Mouse (Mus musculus) C2C12 (cell line): ENCODE results near the gene Olfr896-ps1. TPM values are rescaled to one million over a fixed set of nuclear protein-coding genes. Genes with fewer than 3 reads are reported as not detected.

Experiments used
- H3K27me3 ChIP-seq: one replicate; pipeline ENCODE4 v1.6.1; 2011; ENCODE audit not compliant: control insufficient read depth, insufficient read depth, insufficient read length
- H3K36me3 ChIP-seq: one replicate; pipeline ENCODE4 v1.6.1; 2011; ENCODE audit not compliant: control insufficient read depth, insufficient read depth
- H3K4me3 ChIP-seq: one replicate; pipeline ENCODE4 v1.5.1; 2011; ENCODE audit warnings: mild to moderate bottlenecking, control low read depth; ENCODE audit not compliant: poor library complexity, insufficient read depth, severe bottlenecking
- H3K79me2 ChIP-seq: one replicate; pipeline ENCODE4 v1.6.1; 2011; ENCODE audit not compliant: control insufficient read depth, insufficient read depth
- H3K79me3 ChIP-seq: one replicate; pipeline ENCODE4 v1.6.1; 2011; ENCODE audit warnings: low read depth, control low read depth
- H3ac ChIP-seq: one replicate; pipeline ENCODE3; 2011; ENCODE audit warnings: low read depth; ENCODE audit not compliant: control insufficient read depth, insufficient read length
- CEBPB ChIP-seq: IDR thresholded peaks from one replicate; pipeline ENCODE4 v1.6.1; 2011; ENCODE audit warnings: low read depth, mild to moderate bottlenecking, control low read depth, moderate library complexity
- CTCF ChIP-seq: IDR thresholded peaks from one replicate; pipeline ENCODE4 v1.5.1; 2011; ENCODE audit not compliant: control insufficient read depth, insufficient read depth, insufficient read length
- FOSL1 ChIP-seq: IDR thresholded peaks from one replicate; pipeline ENCODE4 v1.8.0; 2011; ENCODE audit warnings: mild to moderate bottlenecking, low read length; ENCODE audit not compliant: poor library complexity, insufficient read depth, severe bottlenecking
- MAX ChIP-seq: IDR thresholded peaks from one replicate; pipeline ENCODE4 v1.6.1; 2011; ENCODE audit warnings: mild to moderate bottlenecking, control low read depth
- MYOD1 ChIP-seq: IDR thresholded peaks from one replicate; pipeline ENCODE4 v1.6.1; 2011; ENCODE audit warnings: low read depth; ENCODE audit not compliant: control insufficient read depth, insufficient read length
- MYOG ChIP-seq: IDR thresholded peaks from one replicate; pipeline ENCODE4 v1.6.1; 2011; ENCODE audit not compliant: control insufficient read depth, insufficient read length; ENCODE audit errors: extremely low read depth
- USF1 ChIP-seq: IDR thresholded peaks from one replicate; pipeline ENCODE4 v1.6.1; 2011; ENCODE audit warnings: low read depth, mild to moderate bottlenecking, control low read depth, moderate library complexity
- long read RNA-seq, 2 experiments: library from polyadenylated mRNA; unstranded; transcript quantifications; one replicate each; pipeline ENCODE4 v2.0.0; 2019 to 2020
- polyA plus RNA-seq: library from polyadenylated mRNA; unstranded; fragments of >200 nt; fragmentation: generic; extraction: Trizol; gene quantifications from one replicate; pipeline ENCODE4 v1.2.1, GENCODE M21; 2012; ENCODE audit warnings: missing spikeins

Olfr896-ps1 gene
- not detected for polyA plus RNA-seq
- long read RNA-seq, experiment 1, result 0 reads
- long read RNA-seq, experiment 2, result 0 reads

GRCm38 (mm10) chr9:38290807-38291206, at the start of gene Olfr896-ps1:
Gene Olfr896-ps1 (plus strand): TSS chr9:38291107.
- Histone ChIP-seq H3K36me3 (no peaks in the 10 kb centered on the region), H3ac (no peak within 1 kb of the TSS), H3K79me3 (no peaks in the 10 kb centered on the region), H3K27me3 (no peaks in the 10 kb centered on the region), H3K4me3 (no peak within 1 kb of the TSS), H3K79me2 (no peaks in the 10 kb centered on the region)
- TF ChIP-seq MYOG (no peak), USF1 (no peak), MYOD1 (no peak), CTCF (no peak), MAX (no peak), CEBPB (no peak), FOSL1 (no peak)

- Histone ChIP-seq H3K27me3 (no peaks in the 10 kb centered on the region), H3K4me3 (no peak within 1 kb of the TSS), H3K79me2 (no peaks in the 10 kb centered on the region), H3ac (no peak within 1 kb of the TSS), H3K79me3 (no peaks in the 10 kb centered on the region), H3K36me3 (no peaks in the 10 kb centered on the region)
- TF ChIP-seq MAX (no peak), USF1 (no peak), MYOG (no peak), CEBPB (no peak), CTCF (no peak), MYOD1 (no peak), FOSL1 (no peak)
Observed at GRCm38 (mm10) chr9:38252474-38252873, 38.4 kb upstream of the Olfr896-ps1 start, which contains the start of gene Olfr143. Gene Olfr143 (plus strand): TSS chr9:38252774.

GRCm38 (mm10) chr9:38267551-38267950, 23.4 kb upstream of the Olfr896-ps1 start, which contains the start of gene Olfr895:
Gene Olfr895 (plus strand): TSS chr9:38267851.
- no peaks in the 10 kb centered on the region for H3K79me2 ChIP-seq
- no peaks in the 10 kb centered on the region for H3K36me3 ChIP-seq
- H3K79me3 ChIP-seq, result no peaks in the 10 kb centered on the region
- H3K4me3 ChIP-seq, result no peak within 1 kb of the TSS
- H3K27me3 ChIP-seq, result no peaks in the 10 kb centered on the region
- no peak within 1 kb of the TSS for H3ac ChIP-seq
- no peak for TF ChIP-seq FOSL1
- no peak for TF ChIP-seq MYOG
- TF ChIP-seq CEBPB, result no peak
- TF ChIP-seq USF1, result no peak
- no peak for TF ChIP-seq CTCF
- TF ChIP-seq MAX, result no peak
- TF ChIP-seq MYOD1, result no peak

- no peaks in the 10 kb centered on the region for H3K36me3 ChIP-seq
- TF ChIP-seq CEBPB (no peak), FOSL1 (no peak), MYOD1 (no peak), MAX (no peak), CTCF (no peak), MYOG (no peak)
Observed at GRCm38 (mm10) chr9:38328760-38329159, 37.9 kb downstream of the Olfr896-ps1 start, which contains the start of gene Olfr25. Gene Olfr25 (plus strand): TSS chr9:38329060.

More at GRCm38 (mm10) chr9:38328760-38329159, 37.9 kb downstream of the Olfr896-ps1 start, which contains the start of gene Olfr25:
- Histone ChIP-seq H3ac (no peak within 1 kb of the TSS), H3K4me3 (no peak within 1 kb of the TSS), H3K27me3 (no peaks in the 10 kb centered on the region), H3K79me3 (no peaks in the 10 kb centered on the region), H3K79me2 (no peaks in the 10 kb centered on the region)

Other genes starting within 250 kb of the Olfr896-ps1 start
- not detected for gene Olfr884, start 244.6 kb upstream of the Olfr896-ps1 start, polyA plus RNA-seq
- gene Olfr885, start 229.8 kb upstream of the Olfr896-ps1 start, polyA plus RNA-seq, result not detected
- gene Olfr887, start 207.0 kb upstream of the Olfr896-ps1 start, polyA plus RNA-seq, result not detected
- not detected for gene Olfr888, start 183.0 kb upstream of the Olfr896-ps1 start, polyA plus RNA-seq
- gene Olfr889, start 175.9 kb upstream of the Olfr896-ps1 start, polyA plus RNA-seq, result 0.04 TPM
- not detected for gene Olfr890, start 148.6 kb upstream of the Olfr896-ps1 start, polyA plus RNA-seq
- not detected for gene Olfr891, start 110.3 kb upstream of the Olfr896-ps1 start, polyA plus RNA-seq
- gene Olfr893, start 82.7 kb upstream of the Olfr896-ps1 start, polyA plus RNA-seq, result not detected
- gene Olfr894, start 73.1 kb upstream of the Olfr896-ps1 start, polyA plus RNA-seq, result not detected
- gene Olfr143, start 38.3 kb upstream of the Olfr896-ps1 start, polyA plus RNA-seq, result not detected
- not detected for gene Olfr895, start 23.3 kb upstream of the Olfr896-ps1 start, polyA plus RNA-seq
- gene Olfr25, start 38.0 kb downstream of the Olfr896-ps1 start, polyA plus RNA-seq, result not detected
- gene Olfr898, start 57.3 kb downstream of the Olfr896-ps1 start, polyA plus RNA-seq, result not detected
- gene Olfr250, start 75.8 kb downstream of the Olfr896-ps1 start, polyA plus RNA-seq, result not detected
- not detected for gene Olfr251, start 86.0 kb downstream of the Olfr896-ps1 start, polyA plus RNA-seq
- gene Olfr147, start 110.6 kb downstream of the Olfr896-ps1 start, polyA plus RNA-seq, result 0.04 TPM
- 0.04 TPM for gene Olfr901, start 138.3 kb downstream of the Olfr896-ps1 start, polyA plus RNA-seq
- gene Olfr902, start 156.5 kb downstream of the Olfr896-ps1 start, polyA plus RNA-seq, result not detected
- not detected for gene Olfr904, start 172.0 kb downstream of the Olfr896-ps1 start, polyA plus RNA-seq
- gene Olfr905, start 180.0 kb downstream of the Olfr896-ps1 start, polyA plus RNA-seq, result not detected
- gene Olfr906, start 196.0 kb downstream of the Olfr896-ps1 start, polyA plus RNA-seq, result not detected
- gene Olfr907, start 204.7 kb downstream of the Olfr896-ps1 start, polyA plus RNA-seq, result not detected
- not detected for gene Olfr911-ps1, start 230.5 kb downstream of the Olfr896-ps1 start, polyA plus RNA-seq
- gene Olfr910, start 246.7 kb downstream of the Olfr896-ps1 start, polyA plus RNA-seq, result not detected